Mouse (Mus musculus): Measurements from ENCODE around the gene Vcam1. TPM values are rescaled to one million over a fixed set of nuclear protein-coding genes. Genes with fewer than 3 reads are reported as not detected.

Gene Vcam1
- polyA plus RNA-seq, 1 experiment from 2014 or later: 55.0 TPM

- DNase-seq (ENCODE audit: low spot score) (peak; percentile 27), ATAC-seq (no peak)
- TF ChIP-seq CTCF (IDR thresholded peaks at IDR 0.05) (no peak), EP300 (IDR thresholded peaks at IDR 0.05) (no peak)
- WGBS: 76% methylated on average over 9 of the region's 9 CpGs
- H3K9me3 ChIP-seq (ENCODE audit: low read length): no peaks in the 10 kb centered on the region
- no peak overlapping the region for H3K27ac ChIP-seq (ENCODE audit: low read length)
- no peaks in the 10 kb centered on the region for H3K27me3 ChIP-seq (replicated peaks; ENCODE audit: insufficient read depth, low read length)
- H3K4me1 ChIP-seq (ENCODE audit: insufficient read depth, low read depth, low read length): no peaks in the 10 kb centered on the region
- H3K9ac ChIP-seq (replicated peaks; ENCODE audit: low read depth): no peak overlapping the region
- H3K36me3 ChIP-seq (ENCODE audit: insufficient read depth, low read length): no peaks in the 10 kb centered on the region
- no peak overlapping the region for H3K4me3 ChIP-seq (ENCODE audit: low read depth, low read length)
- H3K4me2 ChIP-seq (replicated peaks; ENCODE audit: low read depth, low read length): no peak overlapping the region
Measured at GRCm38 (mm10) chr3:116162097-116162666, 32.7 kb upstream of the Vcam1 start.

- H3K4me2 ChIP-seq (replicated peaks; ENCODE audit: low read depth, low read length): no peak overlapping the region
- DNase-seq (ENCODE audit: low spot score) (no peak), ATAC-seq (no peak)
- WGBS: 93% methylated on average over 5 of the region's 5 CpGs
- TF ChIP-seq CTCF (IDR thresholded peaks at IDR 0.05): no peak
- no peak for TF ChIP-seq EP300 (IDR thresholded peaks at IDR 0.05)
- no peaks in the 10 kb centered on the region for H3K9me3 ChIP-seq (ENCODE audit: low read length)
- H3K36me3 ChIP-seq (ENCODE audit: insufficient read depth, low read length): no peaks in the 10 kb centered on the region
- H3K27me3 ChIP-seq (replicated peaks; ENCODE audit: insufficient read depth, low read length): no peaks in the 10 kb centered on the region
- H3K9ac ChIP-seq (replicated peaks; ENCODE audit: low read depth): no peak overlapping the region
- H3K27ac ChIP-seq (ENCODE audit: low read length): no peak overlapping the region
- no peaks in the 10 kb centered on the region for H3K4me1 ChIP-seq (ENCODE audit: insufficient read depth, low read depth, low read length)
- H3K4me3 ChIP-seq (ENCODE audit: low read depth, low read length): no peak overlapping the region
Measured at GRCm38 (mm10) chr3:116159376-116159775, 29.9 kb upstream of the Vcam1 start.

GRCm38 (mm10) chr3:116157447-116157990 is 28.0 kb upstream of the Vcam1 start:
- no peaks in the 10 kb centered on the region for H3K9me3 ChIP-seq (ENCODE audit: low read length)
- H3K27me3 ChIP-seq (replicated peaks; ENCODE audit: insufficient read depth, low read length): no peaks in the 10 kb centered on the region
- 68% methylated on average over 13 of the region's 13 CpGs for WGBS
- DNase-seq (ENCODE audit: low spot score): no peak
- no peaks in the 10 kb centered on the region for H3K4me1 ChIP-seq (ENCODE audit: insufficient read depth, low read depth, low read length)
- no peak for TF ChIP-seq CTCF (IDR thresholded peaks at IDR 0.05)
- no peak for TF ChIP-seq EP300 (IDR thresholded peaks at IDR 0.05)
- no peak overlapping the region for H3K4me2 ChIP-seq (replicated peaks; ENCODE audit: low read depth, low read length)
- no peak for ATAC-seq
- H3K27ac ChIP-seq (ENCODE audit: low read length): no peak overlapping the region
- no peak overlapping the region for H3K4me3 ChIP-seq (ENCODE audit: low read depth, low read length)
- H3K36me3 ChIP-seq (ENCODE audit: insufficient read depth, low read length): no peaks in the 10 kb centered on the region
- H3K9ac ChIP-seq (replicated peaks; ENCODE audit: low read depth): no peak overlapping the region

DNA sequence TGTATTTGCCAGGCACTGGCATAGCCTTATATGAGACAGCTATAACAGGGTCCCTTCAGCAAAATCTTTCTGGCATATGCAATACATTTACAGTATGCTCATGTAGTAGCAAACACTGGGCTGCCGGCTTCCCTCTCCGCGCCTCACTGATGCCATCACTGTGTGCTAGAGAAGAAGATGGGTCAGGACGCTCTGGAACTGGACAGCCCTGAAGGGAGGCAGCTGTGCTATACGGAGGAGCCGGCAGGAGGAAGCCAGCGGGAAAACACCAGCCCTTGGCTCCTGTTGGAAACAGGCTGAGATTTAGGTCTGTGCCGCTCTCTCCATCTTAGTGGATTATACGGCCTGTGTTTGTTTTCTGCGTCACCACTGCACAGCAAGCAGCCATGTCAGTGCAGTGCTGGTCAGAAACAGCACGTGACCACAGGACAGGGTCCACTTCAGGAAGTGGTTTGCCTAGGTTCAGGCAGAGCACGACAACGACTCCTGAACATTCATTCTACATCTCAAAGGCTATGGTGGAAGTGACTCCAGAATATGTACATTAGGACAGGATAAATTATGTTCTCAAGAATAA is 20.7 kb upstream of the Vcam1 start:
- H3K4me2 ChIP-seq (replicated peaks; ENCODE audit: low read depth, low read length): no peak overlapping the region
- 64% methylated on average over 13 of the region's 13 CpGs for WGBS
- TF ChIP-seq CTCF (IDR thresholded peaks at IDR 0.05) (no peak), EP300 (IDR thresholded peaks at IDR 0.05) (no peak)

GRCm38 (mm10) chr3:116149096-116149495 is 19.6 kb upstream of the Vcam1 start:
- no peak for ATAC-seq
- no peak overlapping the region for H3K9ac ChIP-seq (replicated peaks; ENCODE audit: low read depth)
- H3K4me1 ChIP-seq (ENCODE audit: insufficient read depth, low read depth, low read length): no peaks in the 10 kb centered on the region
- no peaks in the 10 kb centered on the region for H3K27me3 ChIP-seq (replicated peaks; ENCODE audit: insufficient read depth, low read length)
- no peak overlapping the region for H3K4me2 ChIP-seq (replicated peaks; ENCODE audit: low read depth, low read length)
- H3K9me3 ChIP-seq (ENCODE audit: low read length): no peaks in the 10 kb centered on the region
- DNase-seq (ENCODE audit: low spot score): no peak
- 54% methylated on average over 4 of the region's 4 CpGs for WGBS
- TF ChIP-seq EP300 (IDR thresholded peaks at IDR 0.05) (no peak), CTCF (IDR thresholded peaks at IDR 0.05) (no peak)
- no peak overlapping the region for H3K4me3 ChIP-seq (ENCODE audit: low read depth, low read length)
- H3K27ac ChIP-seq (ENCODE audit: low read length): no peak overlapping the region
- H3K36me3 ChIP-seq (ENCODE audit: insufficient read depth, low read length): no peaks in the 10 kb centered on the region

More for the DNA sequence above, 20.7 kb upstream of the Vcam1 start:
- H3K27ac ChIP-seq (ENCODE audit: low read length): no peak overlapping the region
- no peaks in the 10 kb centered on the region for H3K36me3 ChIP-seq (ENCODE audit: insufficient read depth, low read length)
- H3K9ac ChIP-seq (replicated peaks; ENCODE audit: low read depth): no peak overlapping the region
- no peaks in the 10 kb centered on the region for H3K4me1 ChIP-seq (ENCODE audit: insufficient read depth, low read depth, low read length)
- H3K27me3 ChIP-seq (replicated peaks; ENCODE audit: insufficient read depth, low read length): no peaks in the 10 kb centered on the region
- H3K9me3 ChIP-seq (ENCODE audit: low read length): no peaks in the 10 kb centered on the region
- ATAC-seq: no peak
- H3K4me3 ChIP-seq (ENCODE audit: low read depth, low read length): no peak overlapping the region
- DNase-seq (ENCODE audit: low spot score): no peak

- Histone ChIP-seq H3K4me3 (ENCODE audit: low read depth, low read length) (no peak overlapping the region), H3K27me3 (replicated peaks; ENCODE audit: insufficient read depth, low read length) (no peaks in the 10 kb centered on the region), H3K4me1 (ENCODE audit: insufficient read depth, low read depth, low read length) (no peaks in the 10 kb centered on the region), H3K9me3 (ENCODE audit: low read length) (no peaks in the 10 kb centered on the region), H3K4me2 (replicated peaks; ENCODE audit: low read depth, low read length) (no peak overlapping the region), H3K27ac (ENCODE audit: low read length) (no peak overlapping the region), H3K9ac (replicated peaks; ENCODE audit: low read depth) (no peak overlapping the region), H3K36me3 (ENCODE audit: insufficient read depth, low read length) (no peaks in the 10 kb centered on the region)
- DNase-seq (ENCODE audit: low spot score): peak; percentile 23
- TF ChIP-seq EP300 (IDR thresholded peaks at IDR 0.05): no peak
- no peak for TF ChIP-seq CTCF (IDR thresholded peaks at IDR 0.05)
- WGBS: 40% methylated on average over 9 of the region's 9 CpGs
- peak; percentile 40 for ATAC-seq
Measured at GRCm38 (mm10) chr3:116148676-116149075, 19.2 kb upstream of the Vcam1 start.

Data from lung, postnatal 0 days (tissue).